Mouse (Mus musculus) CH12.LX (cell line): ENCODE data around the gene Cish. TPM values are rescaled to one million over a fixed set of nuclear protein-coding genes. Genes with fewer than 3 reads are reported as not detected.
A peak's percentile ranks its signal among the peaks of the same experiment; 100 is the strongest.

ENCODE experiments used
- DNase-seq: peaks from one replicate; pipeline ENCODE4 v3.0.0-alpha.2; 2013; ENCODE audit errors: extremely low read depth
- H3K27ac ChIP-seq: 2 replicates; pipeline ENCODE4 v1.5.1; 2012; ENCODE audit warnings: low read depth, mild to moderate bottlenecking, control low read depth, moderate library complexity; ENCODE audit not compliant: insufficient read depth
- H3K27me3 ChIP-seq: replicated peaks from 2 replicates; pipeline ENCODE3; 2012; ENCODE audit warnings: inconsistent platforms
- H3K36me3 ChIP-seq, 2 experiments: replicated peaks in 1 of 2; 2 replicates each; pipeline versions ENCODE3 to v1.6.1; 2012; ENCODE audit warnings: inconsistent platforms in 1 of 2, low read length in 1 of 2, mild to moderate bottlenecking in 1 of 2, mixed read lengths in 1 of 2, moderate library complexity in 1 of 2; ENCODE audit not compliant: control insufficient read depth in 1 of 2, insufficient read depth in 1 of 2
- H3K4me1 ChIP-seq, 2 experiments: 2 replicates each; pipeline ENCODE4 v1.6.1; 2012; ENCODE audit warnings: inconsistent platforms in 1 of 2, moderate library complexity in 1 of 2; ENCODE audit not compliant: insufficient read depth in 2 of 2, control insufficient read depth in 1 of 2
- H3K4me2 ChIP-seq: 2 replicates; pipeline ENCODE4 v1.6.1; 2012; ENCODE audit warnings: low read depth, mild to moderate bottlenecking, control low read depth; ENCODE audit not compliant: poor library complexity, insufficient read depth, severe bottlenecking
- H3K4me3 ChIP-seq, 3 experiments: fragments of 150-350 bp in 1 of 3; sonication (generic) in 1 of 3; replicated peaks in 1 of 3; 2 replicates each; pipeline versions ENCODE3 to v1.5.1; 2011 to 2012; ENCODE audit warnings: low read depth in 2 of 3, low read length in 2 of 3, mild to moderate bottlenecking in 2 of 3, moderate library complexity in 2 of 3, control low read depth in 1 of 3, improper control_type of control experiment in 1 of 3, inconsistent platforms in 1 of 3, mixed read lengths in 1 of 3; ENCODE audit not compliant: poor library complexity in 1 of 3
- H3K79me2 ChIP-seq: replicated peaks from 2 replicates; pipeline ENCODE4 v1.6.1; 2012; ENCODE audit warnings: mild to moderate bottlenecking, moderate library complexity; ENCODE audit not compliant: control insufficient read depth, poor library complexity, insufficient read depth, severe bottlenecking; ENCODE audit errors: extremely low read depth
- H3K9ac ChIP-seq: 2 replicates; pipeline ENCODE4 v1.6.1; 2012; ENCODE audit warnings: low read depth, mild to moderate bottlenecking, control low read depth, moderate library complexity; ENCODE audit not compliant: insufficient read depth
- H3K9me3 ChIP-seq: replicated peaks from 2 replicates; pipeline ENCODE3; 2012; ENCODE audit warnings: low read length, inconsistent platforms, mixed read lengths
- BHLHE40 ChIP-seq: IDR thresholded peaks from 2 replicates; pipeline ENCODE4 v1.6.1; 2011; ENCODE audit warnings: mild to moderate bottlenecking, low read depth, low read length, improper control_type of control experiment
- CHD1 ChIP-seq: IDR thresholded peaks from 2 replicates; pipeline ENCODE4 v1.6.1; 2012; ENCODE audit warnings: low read depth, low read length, improper control_type of control experiment, inconsistent platforms
- CHD2 ChIP-seq: IDR thresholded peaks from 2 replicates; pipeline ENCODE4 v1.6.1; 2011; ENCODE audit warnings: low read length, improper control_type of control experiment
- CTCF ChIP-seq, 2 experiments: IDR thresholded peaks in 1 of 2; conservative IDR thresholded peaks in 1 of 2; 2 replicates each; pipeline ENCODE4 v1.5.1; 2011 to 2012; ENCODE audit warnings: low read depth in 2 of 2, low read length in 2 of 2, improper control_type of control experiment in 1 of 2, inconsistent platforms in 1 of 2, mild to moderate bottlenecking in 1 of 2, moderate library complexity in 1 of 2
- E2F4 ChIP-seq: IDR thresholded peaks from 2 replicates; pipeline ENCODE4 v1.6.1; 2011; ENCODE audit warnings: low read depth, low read length, improper control_type of control experiment; ENCODE audit not compliant: insufficient replicate concordance
- ELF1 ChIP-seq: IDR thresholded peaks from 2 replicates; pipeline ENCODE4 v1.6.1; 2014; ENCODE audit warnings: low read depth, mild to moderate bottlenecking, inconsistent platforms, low read length, improper control_type of control experiment
- IRF4 ChIP-seq: IDR thresholded peaks from 2 replicates; pipeline ENCODE4 v1.6.1; 2014; ENCODE audit warnings: low read depth, mild to moderate bottlenecking, inconsistent platforms, low read length, improper control_type of control experiment
- JUND ChIP-seq: conservative IDR thresholded peaks from 2 replicates; pipeline ENCODE4 v1.6.1; 2011; ENCODE audit warnings: low read depth, low read length, improper control_type of control experiment
- MAFK ChIP-seq: IDR thresholded peaks from 2 replicates; pipeline ENCODE4 v1.6.1; 2011; ENCODE audit warnings: low read length, improper control_type of control experiment; ENCODE audit not compliant: insufficient replicate concordance
- MAX ChIP-seq: IDR thresholded peaks from 2 replicates; pipeline ENCODE4 v1.6.1; 2011; ENCODE audit warnings: low read length, improper control_type of control experiment
- MAZ ChIP-seq: IDR thresholded peaks from 2 replicates; pipeline ENCODE4 v1.6.1; 2012; ENCODE audit warnings: low read depth, mild to moderate bottlenecking, inconsistent platforms, low read length, improper control_type of control experiment, moderate library complexity
- MXI1 ChIP-seq: IDR thresholded peaks from 2 replicates; pipeline ENCODE4 v1.6.1; 2011; ENCODE audit warnings: mild to moderate bottlenecking, low read depth, low read length, improper control_type of control experiment
- PAX5 ChIP-seq: IDR thresholded peaks from 2 replicates; pipeline ENCODE4 v1.6.1; 2012; ENCODE audit warnings: low read length, inconsistent platforms, mixed read lengths
- POLR2A ChIP-seq: IDR thresholded peaks from 2 replicates; pipeline ENCODE4 v1.6.1; 2011; ENCODE audit warnings: low read depth, mild to moderate bottlenecking, improper control_type of control experiment, low read length
- RCOR1 ChIP-seq: conservative IDR thresholded peaks from 2 replicates; pipeline ENCODE4 v1.6.1; 2012; ENCODE audit warnings: low read depth, mild to moderate bottlenecking, inconsistent platforms, low read length, improper control_type of control experiment
- SIN3A ChIP-seq: IDR thresholded peaks from 2 replicates; pipeline ENCODE4 v1.6.1; 2012; ENCODE audit warnings: low read length, improper control_type of control experiment, inconsistent platforms
- SMC3 ChIP-seq: IDR thresholded peaks from 2 replicates; pipeline ENCODE4 v1.6.1; 2011; ENCODE audit warnings: low read depth, low read length, improper control_type of control experiment
- TCF12 ChIP-seq: IDR thresholded peaks from 2 replicates; pipeline ENCODE4 v1.6.1; 2014; ENCODE audit warnings: low read depth, mild to moderate bottlenecking, inconsistent platforms, low read length, improper control_type of control experiment
- USF2 ChIP-seq: conservative IDR thresholded peaks from 2 replicates; pipeline ENCODE4 v1.6.1; 2011; ENCODE audit warnings: low read depth, low read length, improper control_type of control experiment
- ZC3H11A ChIP-seq: IDR thresholded peaks from 2 replicates; pipeline ENCODE4 v1.6.1; 2012; ENCODE audit warnings: low read depth, mild to moderate bottlenecking, inconsistent platforms, low read length, improper control_type of control experiment
- dilution Hi-C: fragments of 300-500 bp; cut with MboI; formaldehyde crosslinking; loops from 2 replicates; pipeline ENCODE4 v1.14.3; 2020; ENCODE audit warnings: low sequenced_read_pairs; ENCODE audit not compliant: extremely low pct_unique_long_range_greater_than_20kb, extremely low pct_ligation_motif_present
- in situ Hi-C: fragments of 300-500 bp; cut with MboI; formaldehyde crosslinking; loops from 3 replicates; pipeline ENCODE4 v1.14.3; 2019; ENCODE audit warnings: low sequenced_read_pairs, low pct_ligation_motif_present, low pct_unique_long_range_greater_than_20kb, mixed read lengths
- polyA plus RNA-seq: library from polyadenylated mRNA; unstranded; fragments of >175 nt; gene quantifications from 2 replicates; pipeline ENCODE4 v1.2.1, GENCODE M21; 2012; ENCODE audit warnings: low read depth; ENCODE audit not compliant: insufficient read length
- total RNA-seq, 2 experiments: library from RNA; depleted of rRNA; stranded (reverse); fragments of 300-350 nt in 1 of 2; fragments of >200 nt in 1 of 2; gene quantifications; 2 replicates each; pipeline ENCODE4 v1.2.3; 2012 to 2014

The Cish gene
- total and polyA plus RNA-seq, 3 experiments = 0.43 to 4.6 (median 3.5) TPM

DNA sequence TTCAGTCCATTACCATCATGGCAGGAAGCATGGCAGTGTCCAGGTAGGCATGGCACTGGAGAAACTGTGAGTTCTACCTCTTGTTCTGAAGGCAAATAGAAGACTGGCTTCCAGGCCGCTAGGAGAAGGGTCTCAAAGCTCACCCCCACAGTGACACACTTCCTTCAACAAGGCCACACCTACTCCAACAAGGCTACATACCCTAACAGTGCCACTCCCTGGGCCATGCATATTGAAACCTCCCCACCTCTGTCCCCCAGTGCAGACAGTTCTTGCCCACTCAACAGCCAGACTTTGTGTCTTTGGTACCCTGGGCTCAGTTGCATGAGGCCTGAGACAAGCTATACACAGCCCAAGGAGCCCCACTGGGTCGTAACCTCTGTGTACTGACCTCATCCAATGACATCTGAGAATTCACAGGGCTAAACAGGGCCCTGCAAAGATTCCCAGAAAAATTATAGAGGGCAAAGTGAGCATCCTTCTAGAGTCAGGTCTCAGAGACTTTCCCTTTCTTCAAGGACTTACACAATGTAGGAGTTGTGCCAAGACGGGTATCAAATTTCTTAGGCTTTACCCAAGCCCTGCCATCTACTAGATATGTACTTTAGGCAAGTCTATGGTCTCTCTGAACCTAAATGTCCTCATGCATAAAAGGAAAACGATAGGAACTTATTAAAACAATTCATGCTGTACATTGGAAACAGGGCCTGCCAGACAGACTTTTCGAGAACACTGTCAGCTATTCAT, 14.4 kb upstream of the Cish start (continued):
- no peak for TF ChIP-seq MAZ

DNA sequence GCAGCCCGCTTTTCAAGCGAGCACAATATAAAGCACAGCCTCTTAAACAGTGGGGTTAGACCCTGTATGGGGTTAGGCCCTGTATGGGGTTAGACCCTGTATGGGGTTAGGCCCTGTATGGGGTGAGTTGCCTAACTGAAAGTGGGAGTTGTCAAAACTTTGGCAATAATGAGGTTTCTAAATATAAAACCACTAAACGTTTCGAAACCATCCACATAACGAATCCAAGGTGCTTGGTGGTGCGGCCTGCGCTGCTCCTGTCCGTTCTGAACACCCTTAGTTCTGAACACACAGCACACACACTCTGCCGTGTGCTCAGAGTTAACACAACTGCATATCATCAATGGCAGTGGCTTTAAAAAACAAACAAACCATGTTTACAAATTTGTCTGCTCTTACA, 12.9 kb upstream of the Cish start:
- TF ChIP-seq RCOR1 (no peak), PAX5 (no peak), CTCF (conservative IDR thresholded peaks at IDR 0.05 in 1 of 2, IDR thresholded peaks at IDR 0.05 in 1 of 2; ENCODE audit: low read depth in 2 of 2, low read length in 2 of 2) (no peak)
- TF ChIP-seq, all 38 proteins: peak for 0
- peaks cover 9 to 60% of the 10 kb centered on the region in 2 experiments for H3K36me3 ChIP-seq
- in situ Hi-C loops (loop anchor here (25.0 kb wide), 1 partner anchor 621 kb away; the partner anchor contains the start of gene Grm2), dilution Hi-C loops (no loop called here)
- H3K27ac ChIP-seq = no peak overlapping the region
- H3K4me2 ChIP-seq = no peak overlapping the region
- peaks cover 24 to 71% of the 10 kb centered on the region in 2 experiments for H3K4me1 ChIP-seq
- H3K9ac ChIP-seq = no peak overlapping the region
- H3K4me3 ChIP-seq = no peak overlapping the region
- H3K27me3 ChIP-seq = no peaks in the 10 kb centered on the region
- no peaks in the 10 kb centered on the region for H3K9me3 ChIP-seq
- no peaks in the 10 kb centered on the region for H3K79me2 ChIP-seq
- no peak for DNase-seq

DNA sequence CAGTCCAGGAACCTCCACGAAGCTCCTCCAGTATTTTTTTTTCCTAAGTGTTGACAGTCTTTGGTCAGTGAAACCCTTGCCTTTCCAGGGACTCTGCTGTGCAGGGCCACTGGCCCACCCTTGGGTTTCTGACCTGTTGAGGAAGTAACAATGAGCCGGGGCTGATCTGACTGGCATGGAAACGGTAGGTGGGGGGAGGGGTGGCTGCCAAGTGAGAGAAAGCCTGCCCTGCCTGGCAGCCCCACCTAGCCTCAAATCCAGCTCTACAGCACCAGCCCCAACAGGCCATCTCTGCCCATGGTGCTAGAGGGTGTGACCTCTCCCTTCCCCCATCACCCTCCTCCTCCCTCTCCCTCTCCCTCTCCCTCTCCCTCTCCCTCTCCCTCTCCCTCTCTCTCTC, 10.8 kb upstream of the Cish start:
- TF ChIP-seq ZC3H11A (no peak), MXI1 (no peak), SMC3 (no peak), E2F4 (no peak), CHD2 (0 out of 2 replicates have a peak, but pooled peaks have one; percentile 25), JUND (no peak)
- TF ChIP-seq, all 38 proteins: peak for 1
- no peaks in the 10 kb centered on the region for H3K9me3 ChIP-seq
- peak; percentile 63 for DNase-seq
- H3K4me3 ChIP-seq = no peak overlapping the region
- no peaks in the 10 kb centered on the region for H3K79me2 ChIP-seq
- peaks cover 9 to 49% of the 10 kb centered on the region in 2 experiments for H3K36me3 ChIP-seq
- in situ Hi-C loops (loop anchor here (5.0 to 25.0 kb wide), 2 partner anchors 38 to 623 kb away; partner anchors contain the start of gene Grm2), dilution Hi-C loops (no loop called here)
- H3K4me2 ChIP-seq = no peak overlapping the region
- no peaks in the 10 kb centered on the region for H3K27me3 ChIP-seq
- no peak overlapping the region for H3K27ac ChIP-seq
- H3K4me1 ChIP-seq = peaks cover 11 to 59% of the 10 kb centered on the region in 2 experiments
- no peak overlapping the region for H3K9ac ChIP-seq

GRCm38 (mm10) chr9:107287294-107287693, 8.5 kb upstream of the Cish start:
- Histone ChIP-seq H3K4me1 (peaks cover 5 to 44% of the 10 kb centered on the region in 2 experiments), H3K4me3 (peak overlapping the region in 1 of 3 experiments; percentile 80), H3K36me3 (peaks cover 9 to 39% of the 10 kb centered on the region in 2 experiments), H3K79me2 (no peaks in the 10 kb centered on the region), H3K27me3 (peaks cover 3% of the 10 kb centered on the region), H3K9ac (no peak overlapping the region), H3K4me2 (no peak overlapping the region), H3K27ac (no peak overlapping the region), H3K9me3 (no peaks in the 10 kb centered on the region)
- TF ChIP-seq TCF12 (no peak), PAX5 (no peak), SIN3A (no peak), ELF1 (no peak), IRF4 (no peak), ZC3H11A (no peak), USF2 (no peak), BHLHE40 (no peak), MAX (no peak), E2F4 (no peak), MAFK (no peak), MAZ (no peak), CHD2 (no peak), POLR2A (no peak), CHD1 (no peak)
- in situ Hi-C loops (loop anchor here (5.0 to 25.0 kb wide), 2 partner anchors 40 to 625 kb away; partner anchors contain the start of gene Grm2), dilution Hi-C loops (no loop called here)
- peak; percentile 56 for DNase-seq
